Mouse (Mus musculus): ENCODE results near the gene Plcb3.

The Plcb3 gene

GRCm38 (mm10) chr19:6975537-6976521, at the start of gene Plcb3:
Gene Plcb3 (minus strand): TSS chr19:6976470.
- peak; percentile 54 to 55 for DNase-seq (ENCODE audit: low read depth in 2 of 2, low spot score in 2 of 2)

DNA sequence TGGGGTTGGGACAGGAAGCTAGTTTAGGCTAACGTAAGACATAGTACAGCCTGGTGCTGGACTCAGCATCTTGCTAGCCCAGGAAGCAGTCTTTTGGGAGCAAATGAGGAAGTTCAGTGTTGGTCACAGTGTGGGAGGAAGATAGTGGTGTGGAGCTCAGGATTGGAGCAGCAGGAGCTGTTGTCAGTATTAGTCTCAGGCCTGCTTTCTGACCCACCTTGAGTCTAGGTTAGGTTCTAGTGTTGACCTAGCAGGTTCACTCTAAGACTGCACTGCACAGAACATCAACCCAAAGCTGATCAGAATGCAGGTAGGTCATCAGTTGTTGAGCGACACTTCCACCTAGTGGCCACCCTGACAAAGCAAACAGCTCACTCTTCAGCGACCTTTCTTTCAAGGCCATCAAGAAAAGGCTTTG, 44.0 kb upstream of the Plcb3 start:
- peak; percentile 66 to 70 for DNase-seq (ENCODE audit: low read depth in 2 of 2, low spot score in 2 of 2)

DNA sequence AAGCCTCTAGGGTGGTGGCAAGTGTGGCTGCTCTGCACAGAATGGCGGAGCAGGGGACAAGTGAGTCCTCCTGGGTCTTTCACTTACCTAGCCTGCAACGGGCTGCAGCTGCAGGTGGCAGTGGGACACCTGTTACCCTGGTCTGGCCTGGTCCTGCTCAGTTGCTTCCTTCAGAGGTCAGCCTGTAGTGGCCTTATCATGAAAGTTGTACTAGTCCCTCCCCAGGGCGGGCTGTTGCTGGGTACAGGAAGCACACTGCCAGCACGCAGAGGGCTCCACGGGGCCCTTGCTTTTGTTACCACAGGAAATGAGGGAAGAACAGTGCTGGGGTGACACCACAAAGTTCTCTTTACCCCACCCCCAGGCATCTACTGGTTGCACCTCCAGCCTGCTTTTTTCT, 42.9 kb upstream of the Plcb3 start, which contains the start of gene Fermt3:
Gene Fermt3, minus strand, starts transcription at position 279 of the 400 bp plus-strand sequence.
- peak; percentile 68 to 78 for DNase-seq (ENCODE audit: low read depth in 2 of 2, low spot score in 2 of 2)

DNA sequence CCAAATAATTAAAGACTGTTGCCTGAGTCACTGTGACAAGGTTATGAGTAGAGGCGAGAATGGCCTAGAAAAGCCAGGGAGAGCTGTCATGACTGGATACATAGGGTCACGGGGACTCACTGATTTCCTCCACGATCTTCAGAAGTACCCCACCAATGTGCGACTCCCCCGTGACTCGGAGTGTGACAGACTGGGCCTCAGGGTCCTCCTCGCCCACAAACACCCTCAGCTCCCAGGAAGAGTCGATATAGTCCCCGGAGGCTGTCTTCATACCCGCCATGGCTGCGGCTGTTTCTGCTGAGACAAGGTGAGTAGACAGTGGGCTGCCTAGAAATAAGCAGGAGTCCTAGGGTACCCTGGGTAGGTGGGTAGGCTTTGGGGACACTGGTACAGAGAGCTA, 42.3 kb upstream of the Plcb3 start:
- no peak for DNase-seq (ENCODE audit: low read depth in 2 of 2, low spot score in 2 of 2)

DNA sequence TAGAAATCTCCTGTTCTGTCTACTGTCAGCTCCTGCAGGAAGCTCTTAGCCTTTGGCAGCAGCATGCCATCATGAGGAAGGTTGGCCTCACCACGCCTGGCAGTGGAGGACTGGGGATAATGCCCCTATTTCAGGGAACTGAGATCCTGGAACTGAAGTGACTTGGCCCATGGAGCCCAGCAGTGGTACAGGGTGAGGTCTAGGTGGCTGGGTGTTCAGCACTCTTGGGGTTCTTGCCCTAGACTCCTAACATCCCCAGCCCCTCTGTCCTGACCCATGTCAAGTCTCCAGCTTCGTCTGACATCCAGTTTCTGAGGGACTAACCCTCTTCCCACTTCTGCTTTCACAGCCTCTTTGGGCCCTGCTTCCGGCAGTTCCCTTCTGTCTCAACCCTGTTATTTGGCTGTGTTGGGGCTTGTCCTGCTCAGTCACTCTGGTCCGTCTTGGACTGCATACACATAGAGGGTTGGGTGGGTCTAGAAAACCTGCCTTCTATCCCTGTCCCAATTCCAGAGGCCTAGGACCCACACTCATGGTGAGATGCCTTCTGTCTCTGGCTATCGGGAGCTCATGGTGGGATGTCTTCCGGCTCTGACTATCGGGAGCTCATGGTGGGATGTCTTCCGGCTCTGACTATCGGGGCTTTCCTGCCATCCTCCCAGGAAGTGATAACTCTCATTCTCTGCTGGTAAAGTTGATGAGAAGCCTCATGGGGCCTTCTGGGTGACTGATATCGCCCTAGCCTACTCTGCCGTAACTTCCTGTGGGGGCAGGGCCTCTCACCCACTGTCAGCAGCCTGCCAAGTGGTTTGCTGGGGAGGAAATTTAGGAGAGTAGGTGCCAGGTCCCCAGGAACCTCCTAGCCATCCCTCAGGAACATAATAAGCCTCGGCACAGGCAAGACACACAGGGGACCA, 41.5 kb upstream of the Plcb3 start:
- DNase-seq (ENCODE audit: low read depth in 2 of 2, low spot score in 2 of 2), result peak in 1 of 2 experiments; percentile 52

DNA sequence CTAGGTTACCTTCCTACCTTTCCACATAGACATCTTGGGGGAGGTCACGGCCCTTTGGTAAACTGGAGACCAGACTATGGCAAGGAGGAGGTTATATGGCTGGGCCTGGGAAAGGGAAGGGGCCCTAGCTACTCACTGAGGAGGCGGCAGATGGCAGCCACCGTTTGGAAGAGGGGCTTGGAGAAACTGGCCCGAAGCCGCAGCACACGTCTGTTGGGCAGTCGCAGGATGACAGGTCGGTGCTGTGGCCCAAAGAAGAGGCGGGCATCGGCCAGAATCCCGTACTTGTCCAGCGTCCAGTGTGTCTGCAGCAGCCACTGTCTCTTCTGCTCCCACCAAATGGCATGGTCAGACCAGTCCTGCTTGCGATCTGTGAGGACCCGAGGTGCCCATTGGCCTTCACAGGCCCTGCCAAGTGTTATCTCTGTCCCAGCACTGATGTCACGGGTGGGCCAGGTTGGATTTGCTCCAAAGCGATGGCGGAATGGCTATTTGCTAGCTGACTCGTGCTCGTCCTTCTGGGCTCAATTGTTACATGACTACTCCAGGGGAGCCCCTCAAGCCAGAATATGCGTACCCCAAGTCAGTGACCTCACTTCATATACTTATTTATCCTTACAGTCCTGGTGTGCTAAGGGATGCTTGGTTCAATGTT, 38.3 kb upstream of the Plcb3 start:
- no peak for DNase-seq (ENCODE audit: low read depth in 2 of 2, low spot score in 2 of 2)

- DNase-seq (ENCODE audit: low read depth in 2 of 2, low spot score in 2 of 2), result no peak
Measured at GRCm38 (mm10) chr19:7013984-7014383, 37.7 kb upstream of the Plcb3 start.

DNA sequence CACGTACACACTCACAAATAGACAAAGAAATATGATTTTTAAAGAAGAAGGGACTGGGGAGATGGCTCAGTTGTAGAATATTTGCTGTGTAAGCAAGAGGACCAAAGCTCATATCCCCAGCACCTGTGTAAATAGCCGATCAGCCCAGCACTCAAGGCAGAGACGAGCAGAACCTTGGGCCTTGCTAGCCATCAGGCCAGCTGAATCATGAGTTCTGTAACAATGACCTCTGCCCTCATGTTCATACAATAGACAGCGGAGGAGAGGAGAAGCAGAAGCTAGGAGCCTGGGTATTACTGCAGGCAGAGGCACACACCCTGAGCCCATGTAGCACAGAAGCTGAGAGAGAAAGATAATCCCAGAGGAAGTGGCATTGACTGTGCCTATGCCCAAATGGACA, 36.2 kb upstream of the Plcb3 start:
- DNase-seq (ENCODE audit: low read depth in 2 of 2, low spot score in 2 of 2), result no peak

DNA sequence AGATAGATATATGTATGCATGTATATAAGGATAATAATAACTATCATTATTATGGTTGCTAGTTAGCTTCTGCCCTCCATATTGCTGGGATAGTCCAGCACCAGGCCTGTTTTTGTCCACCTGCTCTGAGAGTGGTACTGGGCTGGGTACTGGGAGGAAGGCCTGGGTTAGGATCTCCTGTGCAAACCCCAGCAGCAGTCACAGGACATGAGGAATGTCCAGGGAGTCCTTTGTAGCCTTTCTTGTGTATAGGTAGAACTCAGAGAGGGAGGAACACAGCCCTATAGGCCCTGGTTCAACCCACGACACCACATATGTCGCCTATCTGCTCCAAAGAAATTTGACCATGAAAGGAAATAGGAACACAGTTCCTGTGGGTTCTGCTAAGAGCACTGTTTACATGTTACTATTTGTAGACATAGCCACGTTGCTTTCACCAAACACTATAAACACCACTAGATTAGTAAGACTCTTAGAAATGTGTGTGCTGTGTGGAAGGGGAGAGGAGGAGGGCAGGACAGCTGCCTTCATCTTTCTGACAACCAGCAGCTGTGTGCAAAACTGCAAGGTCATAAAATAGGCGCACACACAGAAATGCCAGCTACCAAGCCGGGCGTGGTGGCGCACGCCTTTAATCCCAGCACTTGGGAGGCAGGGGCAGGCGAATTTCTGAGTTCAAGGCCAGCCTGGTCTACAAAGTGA, 30.8 kb upstream of the Plcb3 start:
- DNase-seq (ENCODE audit: low read depth in 2 of 2, low spot score in 2 of 2), result no peak

DNA sequence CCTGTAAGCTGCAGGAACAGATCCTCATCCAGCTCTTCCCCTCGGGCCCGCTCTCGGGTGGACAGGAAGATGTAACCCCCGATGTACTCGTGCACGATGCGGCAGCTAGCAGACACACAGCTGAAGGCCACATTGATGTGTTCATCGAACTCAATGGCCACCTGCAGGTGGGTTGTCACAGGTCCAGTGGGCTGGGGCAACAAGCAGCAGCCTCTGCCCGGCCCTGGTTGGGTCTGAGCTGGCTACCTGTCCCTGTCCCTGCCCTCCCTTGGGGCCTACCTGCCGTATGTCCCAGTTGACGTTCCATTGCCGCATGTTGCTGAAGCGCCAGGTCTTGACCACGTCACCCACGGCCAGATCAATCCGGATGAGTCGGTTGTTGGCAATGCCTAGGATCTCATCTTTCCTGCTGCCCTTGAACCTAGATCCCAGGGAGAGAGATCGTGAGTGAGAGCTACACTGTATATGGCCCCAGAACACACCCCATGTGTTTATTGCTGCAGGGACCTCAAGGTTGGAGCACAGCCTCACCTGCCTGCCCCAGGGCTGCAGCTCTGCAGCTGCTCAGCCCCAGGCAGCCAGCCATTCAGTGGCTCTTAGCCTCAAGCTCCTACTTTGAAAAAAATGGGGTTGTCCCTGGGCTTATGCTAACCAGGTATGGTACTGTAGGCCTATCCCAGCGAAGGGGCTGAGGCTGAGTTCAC, 23.2 kb upstream of the Plcb3 start:
- no peak for DNase-seq (ENCODE audit: low read depth in 2 of 2, low spot score in 2 of 2)

- DNase-seq (ENCODE audit: low read depth in 2 of 2, low spot score in 2 of 2), result no peak
Measured at GRCm38 (mm10) chr19:6997721-6998290, 21.5 kb upstream of the Plcb3 start.

- peak in 1 of 2 experiments; percentile 51 for DNase-seq (ENCODE audit: low read depth in 2 of 2, low spot score in 2 of 2)
Measured at GRCm38 (mm10) chr19:6996006-6996405, 19.7 kb upstream of the Plcb3 start, which contains the start of the genes Nudt22 and Trpt1. Gene Nudt22 (minus strand): TSS chr19:6996117. Gene Trpt1 (plus strand): TSS chr19:6996131.

- DNase-seq (ENCODE audit: low read depth in 2 of 2, low spot score in 2 of 2), result no peak
Measured at GRCm38 (mm10) chr19:6995255-6995991, 19.2 kb upstream of the Plcb3 start.

- DNase-seq (ENCODE audit: low read depth in 2 of 2, low spot score in 2 of 2), result no peak
Measured at GRCm38 (mm10) chr19:6994489-6994888, 18.2 kb upstream of the Plcb3 start.

- no peak for DNase-seq (ENCODE audit: low read depth in 2 of 2, low spot score in 2 of 2)
Measured at GRCm38 (mm10) chr19:6994002-6994401, 17.7 kb upstream of the Plcb3 start.

DNA sequence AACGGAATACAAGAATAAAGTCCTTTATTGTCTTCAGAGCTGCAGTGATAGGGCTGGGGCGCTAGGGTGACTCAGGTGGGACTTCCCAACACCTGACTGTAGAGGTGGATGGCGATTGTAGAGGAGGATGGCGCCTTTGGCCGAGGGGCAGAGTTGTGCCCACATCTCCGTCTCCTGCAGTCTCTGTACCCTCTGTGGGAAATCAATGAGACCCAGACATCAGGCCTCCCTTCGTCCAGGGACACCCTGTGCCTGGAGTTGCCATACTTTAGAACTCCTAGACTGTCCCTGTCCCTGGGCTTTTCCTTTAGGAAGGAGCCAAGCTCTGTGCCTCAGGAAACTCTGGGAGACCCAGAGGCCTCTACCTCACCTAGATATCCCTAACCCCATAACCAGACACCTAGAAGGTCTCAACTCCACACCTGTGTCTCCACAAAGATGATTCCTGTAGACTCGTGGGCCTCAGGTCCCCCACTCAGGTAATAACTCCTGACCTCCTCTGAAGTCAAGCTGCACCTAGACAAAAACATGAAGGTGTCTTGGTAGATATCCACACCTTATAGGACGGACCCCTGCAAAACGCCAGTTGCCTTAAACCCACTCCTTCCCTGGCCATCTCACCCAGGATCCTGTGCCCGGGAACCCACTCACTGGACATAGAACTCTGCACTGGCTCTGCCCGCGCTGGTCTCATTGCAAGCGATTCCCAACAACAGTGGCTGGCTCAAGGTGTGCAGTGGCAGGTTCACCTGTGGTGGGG, 16.9 kb upstream of the Plcb3 start:
- no peak for DNase-seq (ENCODE audit: low read depth in 2 of 2, low spot score in 2 of 2)

DNA sequence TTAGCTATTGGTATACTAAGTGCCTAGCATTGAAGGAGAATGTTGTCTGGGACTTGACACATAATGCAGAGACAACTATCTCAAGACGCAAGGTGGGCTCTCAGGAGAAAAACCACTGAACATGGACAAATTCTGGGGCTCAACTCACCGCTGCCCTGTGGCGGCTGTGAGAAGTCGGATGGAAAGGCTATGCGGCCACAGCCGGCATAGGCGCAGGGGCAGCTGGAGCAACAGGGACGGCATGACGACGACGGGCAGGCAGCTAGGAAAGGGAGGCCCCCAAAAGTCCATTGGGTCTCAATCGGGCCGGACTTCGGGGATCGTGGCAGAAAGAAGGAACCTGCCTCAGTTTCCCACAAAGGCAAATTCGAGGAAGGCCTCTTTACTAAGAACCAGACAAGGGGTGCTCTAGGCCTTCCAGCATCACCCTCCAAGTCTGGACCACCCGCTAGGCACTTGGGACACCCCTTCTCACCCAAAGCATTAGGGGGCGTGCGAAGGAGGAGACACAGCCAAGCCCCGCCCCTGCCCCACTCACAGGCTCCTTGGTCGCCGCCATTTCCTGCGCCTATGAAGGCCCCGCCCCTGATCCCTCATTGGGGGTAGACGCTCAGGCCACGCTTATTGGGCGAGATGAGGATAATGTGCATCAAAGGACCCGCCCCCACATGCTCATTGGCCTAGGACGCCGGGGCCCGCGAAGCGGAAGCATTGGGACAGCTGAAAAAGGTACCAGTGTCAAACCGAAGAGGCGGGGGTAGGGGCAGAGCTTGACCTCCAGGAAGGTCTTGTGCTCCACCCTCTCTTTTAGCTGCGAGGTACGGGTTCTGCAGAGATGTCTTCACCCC, 16.0 kb upstream of the Plcb3 start, which contains the start of gene Dnajc4:
Gene Dnajc4, minus strand, starts transcription at position 562 of the 848 bp plus-strand sequence.
- peak; percentile 91 to 94 for DNase-seq (ENCODE audit: low read depth in 2 of 2, low spot score in 2 of 2)
